Mouse (Mus musculus): Measurements from ENCODE around the gene Slc13a3. TPM values are rescaled to one million over a fixed set of nuclear protein-coding genes. Genes with fewer than 3 reads are reported as not detected.

The Slc13a3 gene
- polyA plus RNA-seq, 1 experiment: 0.03 TPM

GRCm38 (mm10) chr2:165405351-165405750 is 67.7 kb downstream of the Slc13a3 start:
- Histone ChIP-seq H3K36me3 (ENCODE audit: control insufficient read depth) (no peaks in the 10 kb centered on the region), H3K4me1 (ENCODE audit: control insufficient read depth) (no peaks in the 10 kb centered on the region; the same call in 1 of the 2 replicates), H3K4me3 (replicated peaks) (no peak overlapping the region), H3K27me3 (ENCODE audit: control insufficient read depth) (no peaks in the 10 kb centered on the region), H3K9me3 (ENCODE audit: control insufficient read depth, low read length) (no peaks in the 10 kb centered on the region)
- TF ChIP-seq GATA1 (IDR thresholded peaks at IDR 0.05; ENCODE audit: low read length): no peak
- TF ChIP-seq TAL1 (IDR thresholded peaks at IDR 0.05; ENCODE audit: low read length): no peak

GRCm38 (mm10) chr2:165404951-165405350 is 68.1 kb downstream of the Slc13a3 start:
- H3K4me1 ChIP-seq (ENCODE audit: control insufficient read depth): no peaks in the 10 kb centered on the region; the same call in 1 of the 2 replicates
- no peak overlapping the region for H3K4me3 ChIP-seq (replicated peaks)
- TF ChIP-seq GATA1 (IDR thresholded peaks at IDR 0.05; ENCODE audit: low read length): no peak
- no peak for TF ChIP-seq TAL1 (IDR thresholded peaks at IDR 0.05; ENCODE audit: low read length)

GRCm38 (mm10) chr2:165398164-165398785 is 74.8 kb downstream of the Slc13a3 start:
- Histone ChIP-seq H3K27me3 (ENCODE audit: control insufficient read depth) (no peaks in the 10 kb centered on the region), H3K9me3 (ENCODE audit: control insufficient read depth, low read length) (peaks cover 14% of the 10 kb centered on the region), H3K4me1 (ENCODE audit: control insufficient read depth) (no peaks in the 10 kb centered on the region), H3K36me3 (ENCODE audit: control insufficient read depth) (no peaks in the 10 kb centered on the region; the same call in 1 of the 2 replicates), H3K4me3 (replicated peaks) (no peak overlapping the region)
- TF ChIP-seq GATA1 (IDR thresholded peaks at IDR 0.05; ENCODE audit: low read length): no peak
- no peak for TF ChIP-seq TAL1 (IDR thresholded peaks at IDR 0.05; ENCODE audit: low read length)

More at GRCm38 (mm10) chr2:165404951-165405350, 68.1 kb downstream of the Slc13a3 start:
- Histone ChIP-seq H3K36me3 (ENCODE audit: control insufficient read depth) (no peaks in the 10 kb centered on the region), H3K27me3 (ENCODE audit: control insufficient read depth) (no peaks in the 10 kb centered on the region), H3K9me3 (ENCODE audit: control insufficient read depth, low read length) (no peaks in the 10 kb centered on the region)

- Histone ChIP-seq H3K27me3 (ENCODE audit: control insufficient read depth) (no peaks in the 10 kb centered on the region), H3K36me3 (ENCODE audit: control insufficient read depth) (no peaks in the 10 kb centered on the region; the same call in 1 of the 2 replicates), H3K4me1 (ENCODE audit: control insufficient read depth) (no peaks in the 10 kb centered on the region), H3K4me3 (replicated peaks) (no peak overlapping the region), H3K9me3 (ENCODE audit: control insufficient read depth, low read length) (peaks cover 14% of the 10 kb centered on the region)
- TF ChIP-seq GATA1 (IDR thresholded peaks at IDR 0.05; ENCODE audit: low read length): no peak
- TF ChIP-seq TAL1 (IDR thresholded peaks at IDR 0.05; ENCODE audit: low read length): no peak
These were observed 75.4 kb downstream of the Slc13a3 start for GRCm38 (mm10) chr2:165397502-165398163.

GRCm38 (mm10) chr2:165396831-165397501 is 76.1 kb downstream of the Slc13a3 start:
- Histone ChIP-seq H3K36me3 (ENCODE audit: control insufficient read depth) (no peaks in the 10 kb centered on the region; the same call in 1 of the 2 replicates), H3K4me1 (ENCODE audit: control insufficient read depth) (no peaks in the 10 kb centered on the region), H3K9me3 (ENCODE audit: control insufficient read depth, low read length) (peaks cover 14% of the 10 kb centered on the region), H3K4me3 (replicated peaks) (no peak overlapping the region), H3K27me3 (ENCODE audit: control insufficient read depth) (no peaks in the 10 kb centered on the region)
- no peak for TF ChIP-seq GATA1 (IDR thresholded peaks at IDR 0.05; ENCODE audit: low read length)
- no peak for TF ChIP-seq TAL1 (IDR thresholded peaks at IDR 0.05; ENCODE audit: low read length)

GRCm38 (mm10) chr2:165392156-165392555 is 80.9 kb downstream of the Slc13a3 start:
- TF ChIP-seq TAL1 (IDR thresholded peaks at IDR 0.05; ENCODE audit: low read length) (no peak), GATA1 (IDR thresholded peaks at IDR 0.05; ENCODE audit: low read length) (no peak)
- Histone ChIP-seq H3K4me3 (replicated peaks) (no peak overlapping the region), H3K27me3 (ENCODE audit: control insufficient read depth) (peaks cover 5% of the 10 kb centered on the region; the same call in 1 of the 2 replicates), H3K9me3 (ENCODE audit: control insufficient read depth, low read length) (peaks cover 14% of the 10 kb centered on the region), H3K36me3 (ENCODE audit: control insufficient read depth) (no peaks in the 10 kb centered on the region; the same call in 1 of the 2 replicates), H3K4me1 (ENCODE audit: control insufficient read depth) (no peaks in the 10 kb centered on the region)

- H3K4me3 ChIP-seq (replicated peaks): no peak overlapping the region
- H3K4me1 ChIP-seq (ENCODE audit: control insufficient read depth): no peaks in the 10 kb centered on the region
- no peaks in the 10 kb centered on the region; the same call in 1 of the 2 replicates for H3K36me3 ChIP-seq (ENCODE audit: control insufficient read depth)
- peaks cover 5% of the 10 kb centered on the region; the same call in 1 of the 2 replicates for H3K27me3 ChIP-seq (ENCODE audit: control insufficient read depth)
- TF ChIP-seq GATA1 (IDR thresholded peaks at IDR 0.05; ENCODE audit: low read length) (no peak), TAL1 (IDR thresholded peaks at IDR 0.05; ENCODE audit: low read length) (no peak)
- peaks cover 14% of the 10 kb centered on the region for H3K9me3 ChIP-seq (ENCODE audit: control insufficient read depth, low read length)
These were observed 81.5 kb downstream of the Slc13a3 start for GRCm38 (mm10) chr2:165391561-165391960.

- H3K36me3 ChIP-seq (ENCODE audit: control insufficient read depth): no peaks in the 10 kb centered on the region; the same call in 1 of the 2 replicates
- H3K9me3 ChIP-seq (ENCODE audit: control insufficient read depth, low read length): peaks cover 7% of the 10 kb centered on the region
- H3K4me1 ChIP-seq (ENCODE audit: control insufficient read depth): no peaks in the 10 kb centered on the region
- H3K27me3 ChIP-seq (ENCODE audit: control insufficient read depth): peaks cover 5% of the 10 kb centered on the region; the same call in 1 of the 2 replicates
- H3K4me3 ChIP-seq (replicated peaks): no peak overlapping the region
- TF ChIP-seq GATA1 (IDR thresholded peaks at IDR 0.05; ENCODE audit: low read length): no peak
These were observed 83.6 kb downstream of the Slc13a3 start for GRCm38 (mm10) chr2:165389299-165389952.

All from erythroblast, embryonic 14.5 days (primary cell).